Mouse (Mus musculus): ENCODE measurements around the gene Ctbp2. TPM values are rescaled to one million over a fixed set of nuclear protein-coding genes. Genes with fewer than 3 reads are reported as not detected.
A peak's percentile ranks its signal among the peaks of the same experiment; 100 is the strongest.
"Not testable (repeated sequence)": the region's sequence is repeated elsewhere in the genome, so short reads cannot be mapped to it uniquely, and the experiment has no call there.

The Ctbp2 gene
- polyA plus RNA-seq, 1 experiment from 2014 or later: 50.5 TPM

GRCm38 (mm10) chr7:133095610-133096009 lies 28.5 kb downstream of the Ctbp2 start:
- ATAC-seq (ENCODE audit: low FRiP score); H3K9me3 ChIP-seq (replicated peaks): not testable (repeated sequence)
- WGBS: 88% methylated on average over 7 of the region's 7 CpGs

DNA sequence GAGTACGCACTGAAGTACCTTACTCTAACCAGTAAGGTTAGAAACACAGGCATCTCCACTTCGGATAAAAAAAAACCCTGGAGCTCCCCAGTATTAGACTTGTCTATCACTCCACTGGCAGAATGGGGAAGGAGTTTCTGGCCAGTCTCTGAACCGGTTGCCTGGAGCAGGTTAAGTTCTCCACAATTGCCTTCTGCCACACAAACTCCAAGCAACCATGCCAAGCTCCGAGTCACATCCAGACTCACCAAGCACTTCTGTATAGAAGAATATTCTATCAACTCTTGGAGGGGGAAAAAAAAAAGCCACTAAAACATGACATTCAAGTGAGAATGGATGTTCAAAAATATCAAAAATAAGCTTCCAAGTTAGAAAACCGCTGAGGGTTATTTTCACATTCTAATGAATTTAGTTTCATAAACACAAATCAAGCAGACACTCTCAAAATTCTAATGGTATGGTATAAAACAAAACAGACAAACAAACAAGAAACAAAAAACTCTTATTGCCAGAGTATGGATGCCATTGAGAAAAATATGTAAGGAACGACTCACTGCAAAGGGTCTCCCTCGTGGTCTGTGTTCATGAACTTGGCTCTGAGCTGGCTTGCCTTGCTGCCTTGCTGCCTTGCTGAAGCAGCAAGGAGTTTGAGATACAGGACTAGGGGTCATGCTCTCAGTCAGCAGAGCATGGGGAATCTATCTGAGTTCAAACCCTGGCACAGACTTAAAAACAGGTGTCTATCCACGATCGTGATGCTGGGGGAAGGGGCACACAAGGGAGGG lies 29.3 kb downstream of the Ctbp2 start:
- H3K4me2 ChIP-seq: no peak overlapping the region
- no peaks in the 10 kb centered on the region for H3K9me3 ChIP-seq (replicated peaks)
- H3K4me3 ChIP-seq (replicated peaks): no peak overlapping the region
- H3K36me3 ChIP-seq: no peaks in the 10 kb centered on the region
- ATAC-seq (ENCODE audit: low FRiP score): no peak
- no peak overlapping the region for H3K9ac ChIP-seq (replicated peaks)
- WGBS: 82% methylated on average over 9 of the region's 9 CpGs
- H3K4me1 ChIP-seq: peaks cover 28% of the 10 kb centered on the region
- H3K27ac ChIP-seq (replicated peaks): no peak overlapping the region
- no peaks in the 10 kb centered on the region for H3K27me3 ChIP-seq (replicated peaks)

More at GRCm38 (mm10) chr7:133095610-133096009, 28.5 kb downstream of the Ctbp2 start:
- H3K36me3 ChIP-seq; H3K9ac ChIP-seq (replicated peaks); H3K4me2 ChIP-seq; H3K4me3 ChIP-seq (replicated peaks); H3K27ac ChIP-seq (replicated peaks); H3K27me3 ChIP-seq (replicated peaks): not testable (repeated sequence)
- peaks cover 28% of the 10 kb centered on the region for H3K4me1 ChIP-seq

DNA sequence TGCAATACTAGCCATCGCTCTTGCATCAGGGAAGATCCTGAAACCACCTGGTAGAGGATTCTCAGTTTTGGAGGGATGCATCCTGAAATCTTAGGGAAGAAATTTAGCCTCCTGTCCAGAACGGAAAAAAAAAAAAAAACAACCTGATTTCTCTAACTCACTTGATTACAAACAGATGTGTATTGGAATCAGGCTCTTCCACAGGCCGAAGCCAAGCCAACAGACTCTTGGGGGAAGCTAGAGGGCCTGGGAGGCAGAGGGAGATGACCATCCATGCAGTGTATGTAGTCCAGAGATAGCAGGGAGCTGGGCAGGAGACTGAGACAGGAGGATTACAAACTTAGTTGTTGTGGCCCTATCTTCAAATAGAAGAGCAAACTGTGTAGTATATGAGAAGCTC lies 30.0 kb downstream of the Ctbp2 start:
- Histone ChIP-seq H3K27ac (replicated peaks) (no peak overlapping the region), H3K36me3 (no peaks in the 10 kb centered on the region), H3K9me3 (replicated peaks) (no peaks in the 10 kb centered on the region), H3K4me1 (peaks cover 27% of the 10 kb centered on the region), H3K27me3 (replicated peaks) (no peaks in the 10 kb centered on the region), H3K9ac (replicated peaks) (no peak overlapping the region), H3K4me3 (replicated peaks) (no peak overlapping the region), H3K4me2 (no peak overlapping the region)
- ATAC-seq (ENCODE audit: low FRiP score): no peak
- 90% methylated on average over 3 of the region's 3 CpGs for WGBS

- peaks cover 27% of the 10 kb centered on the region for H3K4me1 ChIP-seq
- H3K4me3 ChIP-seq (replicated peaks): no peak overlapping the region
- WGBS: 76% methylated on average over 5 of the region's 5 CpGs
These were observed 30.4 kb downstream of the Ctbp2 start for GRCm38 (mm10) chr7:133093731-133094130.

DNA sequence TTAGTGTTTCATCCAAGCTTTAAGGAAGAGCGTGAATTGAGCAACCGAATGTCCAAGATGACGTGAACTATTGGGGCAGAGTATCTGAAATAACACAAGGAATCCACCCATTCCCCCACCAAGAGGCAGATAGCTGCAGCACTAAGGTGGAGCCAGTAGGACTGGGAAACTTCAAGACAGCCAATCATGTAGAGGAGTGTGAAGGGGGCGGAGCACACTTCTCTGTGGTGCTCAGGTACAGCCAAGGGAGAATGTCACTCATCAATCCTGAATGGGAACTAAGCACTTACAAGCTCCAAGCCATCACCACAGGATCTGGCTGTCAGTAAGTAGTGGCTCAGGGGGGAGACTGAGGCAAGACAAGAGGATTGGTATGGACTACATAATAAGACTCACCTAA lies 33.5 kb downstream of the Ctbp2 start:
- Histone ChIP-seq H3K27ac (replicated peaks) (no peak overlapping the region), H3K36me3 (no peaks in the 10 kb centered on the region), H3K27me3 (replicated peaks) (no peaks in the 10 kb centered on the region), H3K4me3 (replicated peaks) (no peak overlapping the region), H3K4me1 (peaks cover 22% of the 10 kb centered on the region), H3K4me2 (no peak overlapping the region), H3K9me3 (replicated peaks) (no peaks in the 10 kb centered on the region), H3K9ac (replicated peaks) (no peak overlapping the region)
- ATAC-seq (ENCODE audit: low FRiP score): no peak
- 86% methylated on average over 4 of the region's 4 CpGs for WGBS

More at GRCm38 (mm10) chr7:133093731-133094130, 30.4 kb downstream of the Ctbp2 start:
- H3K9me3 ChIP-seq (replicated peaks): no peaks in the 10 kb centered on the region
- no peaks in the 10 kb centered on the region for H3K27me3 ChIP-seq (replicated peaks)
- no peak overlapping the region for H3K27ac ChIP-seq (replicated peaks)
- no peak overlapping the region for H3K4me2 ChIP-seq
- H3K36me3 ChIP-seq: no peaks in the 10 kb centered on the region
- ATAC-seq (ENCODE audit: low FRiP score): no peak
- H3K9ac ChIP-seq (replicated peaks): no peak overlapping the region

DNA sequence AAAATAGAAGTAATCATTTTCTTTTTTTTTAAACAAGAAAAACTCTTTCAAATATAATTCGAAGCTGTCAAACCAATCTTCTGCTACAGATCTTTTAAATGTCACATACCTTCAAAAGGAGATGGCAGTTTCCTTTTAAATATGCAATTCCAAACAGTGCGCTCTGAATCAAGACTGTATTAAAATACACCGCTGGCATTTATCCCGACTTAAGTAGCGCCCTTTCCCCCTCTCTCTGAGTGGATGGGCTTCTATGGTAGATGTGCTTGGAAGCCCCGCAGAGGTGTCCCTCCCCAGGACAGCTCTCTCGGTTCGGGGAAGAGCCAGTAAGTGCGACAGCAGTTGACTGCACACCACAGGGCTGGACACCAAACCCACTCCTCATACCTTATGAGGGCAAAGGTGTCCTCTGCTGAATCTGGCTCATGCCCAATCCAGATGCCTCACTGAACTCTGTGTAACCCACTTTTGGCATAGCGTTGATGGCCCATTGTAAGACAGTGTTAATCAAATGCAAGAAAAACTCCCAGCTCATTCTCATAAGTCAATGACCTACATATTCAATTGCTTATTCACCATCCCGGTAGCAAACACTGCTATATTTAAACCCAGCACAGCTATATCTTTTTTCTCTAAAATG lies 34.4 kb downstream of the Ctbp2 start:
- no peak overlapping the region for H3K27ac ChIP-seq (replicated peaks)
- H3K9me3 ChIP-seq (replicated peaks): no peaks in the 10 kb centered on the region
- WGBS: 72% methylated on average over 11 of the region's 11 CpGs
- H3K4me1 ChIP-seq: peaks cover 22% of the 10 kb centered on the region
- H3K9ac ChIP-seq (replicated peaks): no peak overlapping the region
- H3K27me3 ChIP-seq (replicated peaks): no peaks in the 10 kb centered on the region
- H3K4me2 ChIP-seq: no peak overlapping the region
- no peak overlapping the region for H3K4me3 ChIP-seq (replicated peaks)
- H3K36me3 ChIP-seq: no peaks in the 10 kb centered on the region
- no peak for ATAC-seq (ENCODE audit: low FRiP score)

GRCm38 (mm10) chr7:133088830-133089261 lies 35.3 kb downstream of the Ctbp2 start:
- Histone ChIP-seq H3K27ac (replicated peaks) (peak overlapping the region; percentile 74), H3K4me2 (peak overlapping the region; percentile 36), H3K4me1 (peaks cover 22% of the 10 kb centered on the region), H3K9me3 (replicated peaks) (no peaks in the 10 kb centered on the region), H3K4me3 (replicated peaks) (no peak overlapping the region), H3K36me3 (no peaks in the 10 kb centered on the region), H3K27me3 (replicated peaks) (no peaks in the 10 kb centered on the region), H3K9ac (replicated peaks) (no peak overlapping the region)
- ATAC-seq (ENCODE audit: low FRiP score): 0 out of 2 replicates have a peak, but pooled peaks have one; percentile 34
- 31% methylated on average over 11 of the region's 11 CpGs for WGBS

DNA sequence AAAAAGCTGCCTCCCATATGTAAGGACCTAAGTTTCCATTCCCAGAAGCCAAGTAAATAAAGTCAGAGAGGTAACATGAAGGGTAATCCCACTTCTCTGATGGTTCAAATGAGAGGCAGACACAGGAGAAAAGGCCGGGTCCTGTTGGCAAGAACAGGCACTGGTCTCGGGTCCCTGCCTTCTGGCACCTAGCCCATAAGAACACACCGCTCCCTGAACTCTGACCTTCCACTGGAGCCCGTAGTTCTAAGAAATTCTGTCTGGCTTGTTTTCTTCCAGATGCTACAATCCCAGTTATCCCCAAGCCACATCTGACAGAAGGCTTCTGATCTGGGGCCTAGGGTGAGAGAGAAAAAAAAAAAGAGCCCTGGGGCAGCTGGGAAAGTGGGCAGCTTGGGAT lies 35.7 kb downstream of the Ctbp2 start:
- H3K9ac ChIP-seq (replicated peaks): no peak overlapping the region
- ATAC-seq (ENCODE audit: low FRiP score): no peak
- H3K9me3 ChIP-seq (replicated peaks): no peaks in the 10 kb centered on the region
- no peak overlapping the region for H3K4me3 ChIP-seq (replicated peaks)
- peak overlapping the region; percentile 74 for H3K27ac ChIP-seq (replicated peaks)
- peaks cover 22% of the 10 kb centered on the region for H3K4me1 ChIP-seq
- no peaks in the 10 kb centered on the region for H3K36me3 ChIP-seq
- 59% methylated on average over 4 of the region's 4 CpGs for WGBS
- no peaks in the 10 kb centered on the region for H3K27me3 ChIP-seq (replicated peaks)
- H3K4me2 ChIP-seq: peak overlapping the region; percentile 36

GRCm38 (mm10) chr7:133085408-133085807 lies 38.7 kb downstream of the Ctbp2 start:
- Histone ChIP-seq H3K27me3 (replicated peaks) (no peaks in the 10 kb centered on the region), H3K4me3 (replicated peaks) (no peak overlapping the region), H3K9me3 (replicated peaks) (no peaks in the 10 kb centered on the region), H3K9ac (replicated peaks) (no peak overlapping the region), H3K4me2 (no peak overlapping the region), H3K36me3 (no peaks in the 10 kb centered on the region), H3K4me1 (peaks cover 45% of the 10 kb centered on the region), H3K27ac (replicated peaks) (no peak overlapping the region)
- no peak for ATAC-seq (ENCODE audit: low FRiP score)
- 91% methylated on average over 3 of the region's 3 CpGs for WGBS

GRCm38 (mm10) chr7:133083936-133084614 lies 40.1 kb downstream of the Ctbp2 start:
- peaks cover 33% of the 10 kb centered on the region for H3K4me1 ChIP-seq
- H3K36me3 ChIP-seq: no peaks in the 10 kb centered on the region
- no peak overlapping the region for H3K4me3 ChIP-seq (replicated peaks)
- no peak overlapping the region for H3K4me2 ChIP-seq
- H3K9ac ChIP-seq (replicated peaks): no peak overlapping the region
- H3K27ac ChIP-seq (replicated peaks): no peak overlapping the region
- no peaks in the 10 kb centered on the region for H3K27me3 ChIP-seq (replicated peaks)
- H3K9me3 ChIP-seq (replicated peaks): no peaks in the 10 kb centered on the region
- 81% methylated on average over 13 of the region's 13 CpGs for WGBS
- ATAC-seq (ENCODE audit: low FRiP score): no peak

- WGBS: 85% methylated on average over 1 of the region's 1 CpGs
- Histone ChIP-seq H3K27ac (replicated peaks) (no peak overlapping the region), H3K27me3 (replicated peaks) (no peaks in the 10 kb centered on the region), H3K9ac (replicated peaks) (no peak overlapping the region), H3K4me2 (no peak overlapping the region), H3K4me3 (replicated peaks) (no peak overlapping the region), H3K36me3 (no peaks in the 10 kb centered on the region), H3K4me1 (peaks cover 37% of the 10 kb centered on the region), H3K9me3 (replicated peaks) (no peaks in the 10 kb centered on the region)
- ATAC-seq (ENCODE audit: low FRiP score): no peak
These were observed 45.2 kb downstream of the Ctbp2 start for GRCm38 (mm10) chr7:133078929-133079328.
